Mouse (Mus musculus) embryo, embryonic 10.5 days (tissue): ENCODE results near the gene Ms4a12.
"Not testable (repeated sequence)": the region's sequence is repeated elsewhere in the genome, so short reads cannot be mapped to it uniquely, and the experiment has no call there.

Experiments used
- DNase-seq: peaks from one replicate; pipeline ENCODE4 v3.0.0-alpha.2; 2015; ENCODE audit warnings: low spot score

The Ms4a12 gene

DNA sequence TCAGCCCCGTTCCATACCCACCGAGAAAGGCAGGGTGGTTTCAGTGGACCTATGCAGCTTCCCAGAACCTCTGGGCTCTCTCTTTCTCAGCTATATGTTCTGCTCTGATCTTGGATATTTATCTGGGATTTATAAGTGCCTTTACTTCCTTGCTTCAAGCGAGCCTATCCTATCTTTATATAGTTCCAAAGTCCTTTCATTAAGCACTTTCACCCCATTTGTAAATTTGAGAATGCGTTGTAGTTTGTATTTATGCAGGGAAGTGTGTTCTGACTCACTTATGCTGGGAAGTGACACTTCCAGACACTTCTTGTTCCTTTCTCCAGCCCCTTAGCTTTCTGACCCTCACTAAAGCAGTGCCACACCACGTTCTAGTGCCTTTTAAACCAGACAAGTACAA, at the start of gene Ms4a12:
Ms4a12 (minus strand) TSS at position 101 of the 400 bp plus-strand sequence.
- DNase-seq, result no peak

DNA sequence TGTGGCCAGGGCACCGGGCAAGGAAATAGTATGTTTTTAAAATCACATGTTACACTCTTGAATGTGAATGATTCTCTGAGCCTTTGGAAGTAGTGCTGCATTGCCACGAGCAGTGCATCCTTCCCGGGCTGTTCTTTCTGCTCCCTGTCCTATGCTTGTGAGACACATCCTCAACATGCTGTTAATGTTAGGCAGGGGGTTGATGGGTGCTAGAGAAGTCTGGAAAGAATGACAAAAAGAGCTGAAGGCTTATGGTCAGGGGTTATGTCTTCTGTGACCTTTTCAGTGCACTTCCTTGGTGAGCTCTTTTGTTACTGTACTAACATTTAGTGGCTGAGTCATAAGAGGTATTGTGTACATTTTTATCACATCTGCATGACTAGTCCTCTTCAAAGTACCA, 48.0 kb upstream of the Ms4a12 start:
- DNase-seq, result no peak

DNA sequence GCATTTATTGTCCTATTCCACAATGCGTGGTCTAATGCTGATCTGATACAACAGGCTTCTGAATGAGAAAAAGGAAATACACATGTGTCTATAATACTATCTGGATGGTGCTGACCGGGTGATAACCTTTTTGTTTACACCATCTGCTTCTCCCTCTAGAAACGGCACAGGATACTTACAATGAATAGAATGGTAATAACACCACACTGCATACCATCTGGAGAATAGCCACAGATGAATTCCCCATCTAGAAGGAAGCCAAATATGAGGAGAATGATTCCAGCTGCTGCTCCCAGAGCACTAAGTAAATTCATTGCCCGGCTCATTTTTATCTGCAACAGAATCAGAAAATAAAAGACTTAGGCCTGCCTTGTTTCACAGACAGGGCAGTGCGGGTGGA, 44.2 kb upstream of the Ms4a12 start:
- DNase-seq, result no peak

DNA sequence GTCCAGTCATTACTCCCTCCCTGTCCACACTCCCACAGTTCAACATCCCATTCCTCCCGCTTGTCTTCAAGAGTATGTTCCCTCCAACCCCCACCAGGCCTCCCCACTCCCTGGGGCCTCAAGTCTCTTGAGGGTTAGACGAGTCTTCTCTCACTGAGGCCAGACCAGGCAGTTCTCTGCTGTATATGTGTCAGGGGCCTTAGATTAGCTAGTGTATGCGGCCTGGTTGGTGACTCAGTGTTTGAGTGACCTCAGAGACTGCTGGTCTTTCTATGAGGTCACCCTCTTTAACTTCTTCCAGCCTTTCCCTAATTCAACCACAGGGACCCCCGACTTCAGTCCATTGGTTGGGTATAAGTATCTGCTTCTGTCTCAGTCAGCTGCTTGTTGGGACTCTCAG, 34.7 kb upstream of the Ms4a12 start:
- DNase-seq, result no peak

DNA sequence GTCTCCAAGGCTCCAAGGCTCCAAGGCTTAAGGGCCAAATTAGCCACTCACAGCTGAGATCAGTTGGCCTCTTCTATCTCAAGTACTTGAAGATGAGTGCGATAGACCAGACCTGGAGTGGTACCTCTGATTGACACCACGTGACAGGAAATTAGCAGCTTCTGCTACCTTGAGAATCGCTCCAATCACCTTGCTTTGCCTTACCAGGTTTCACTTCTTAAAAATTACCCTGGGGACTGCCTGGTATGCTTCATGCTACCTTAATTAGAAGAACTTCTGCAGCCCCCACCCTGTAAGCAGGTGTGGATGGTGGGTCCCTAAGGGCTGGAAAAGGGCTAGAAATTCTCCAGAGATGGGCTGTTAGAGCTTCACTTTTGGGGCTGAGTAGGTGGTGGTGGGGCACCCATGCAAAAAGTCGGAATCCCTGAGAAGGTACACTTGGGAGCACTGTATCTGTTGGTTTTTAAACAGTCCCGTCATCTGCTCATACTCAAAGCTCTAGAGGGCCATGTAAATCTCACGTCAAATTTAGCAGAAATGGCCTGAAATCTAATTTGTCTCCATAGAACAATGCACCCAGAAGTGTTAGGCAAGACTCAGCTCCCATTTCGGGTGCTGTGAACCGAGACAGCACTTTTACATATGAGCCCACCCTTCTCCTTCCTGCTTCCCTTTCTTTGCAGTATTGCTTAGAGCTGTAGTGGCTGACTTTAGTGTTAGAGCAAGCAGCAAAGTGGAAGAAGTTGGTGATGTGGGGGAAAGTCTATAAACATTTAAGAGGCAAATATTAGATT, 34.0 kb upstream of the Ms4a12 start, which contains the start of gene Ms4a1:
Ms4a1 (minus strand) TSS at position 190 of the 794 bp plus-strand sequence.
- no peak for DNase-seq

DNA sequence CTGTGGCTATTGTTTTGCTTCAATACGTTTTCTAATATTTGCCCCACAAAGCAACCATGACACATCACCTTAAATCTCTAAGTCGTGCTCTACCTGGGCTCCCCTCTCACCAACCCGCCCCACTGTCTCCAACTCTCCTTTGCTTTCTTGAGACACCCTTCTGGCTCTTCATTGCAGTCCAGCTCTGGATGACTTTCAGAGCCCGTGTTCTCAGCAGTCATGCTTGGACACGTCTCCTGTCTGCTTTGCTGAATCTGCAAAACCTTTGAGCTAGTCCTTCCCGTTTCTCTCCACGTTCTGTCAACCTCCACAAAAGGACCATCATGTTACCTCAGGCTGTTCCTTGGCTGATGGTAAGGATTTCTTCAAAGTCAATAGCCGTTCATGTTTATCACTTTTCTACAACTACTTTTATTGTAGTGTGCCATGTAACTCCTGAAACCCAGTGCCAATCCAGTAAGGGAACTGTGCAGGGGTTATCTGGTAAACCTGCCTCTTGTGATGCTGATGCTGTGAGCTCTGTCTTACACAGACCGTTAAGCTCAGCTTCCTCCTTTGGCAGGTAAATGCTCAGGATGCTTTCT, 32.4 kb upstream of the Ms4a12 start:
- DNase-seq, result no peak

DNA sequence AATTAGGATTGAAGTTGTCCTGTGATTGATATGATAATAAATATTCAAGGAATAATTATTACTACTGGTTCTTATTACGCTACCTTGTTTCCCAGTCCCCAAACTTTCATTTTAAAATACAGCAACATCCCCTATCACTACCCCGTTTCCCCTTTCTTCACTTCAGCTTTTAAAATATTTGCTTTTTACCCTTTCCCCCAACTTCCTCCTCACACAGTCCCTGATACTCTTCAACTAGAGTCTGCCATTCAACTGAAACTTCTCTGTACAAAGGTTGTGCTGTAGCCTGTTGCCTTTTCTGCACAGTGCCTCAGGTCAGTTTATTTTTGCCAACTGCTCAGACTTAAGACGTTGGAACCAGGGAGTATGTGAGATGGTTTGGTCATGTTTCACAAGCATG, 31.3 kb upstream of the Ms4a12 start:
- DNase-seq, result no peak

DNA sequence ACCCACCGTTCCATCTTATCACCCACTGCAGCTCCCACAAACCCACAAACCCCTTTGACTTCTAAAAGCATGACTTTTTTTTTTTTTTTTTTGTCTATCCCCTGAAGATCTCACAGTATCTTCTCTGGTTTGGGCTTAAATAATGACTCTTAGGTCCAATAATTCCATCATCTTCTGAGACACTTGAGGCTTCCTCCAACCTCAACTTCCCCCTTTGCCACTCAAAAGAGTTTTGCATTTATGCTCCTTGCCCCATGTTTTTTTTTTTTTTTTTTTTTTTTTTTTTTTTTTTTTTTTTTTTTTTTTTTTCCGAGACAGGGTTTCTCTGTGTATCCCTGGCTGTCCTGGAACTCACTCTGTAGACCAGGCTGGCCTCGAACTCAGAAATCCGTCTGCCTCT, 30.7 kb upstream of the Ms4a12 start:
- not testable (repeated sequence) for DNase-seq

DNA sequence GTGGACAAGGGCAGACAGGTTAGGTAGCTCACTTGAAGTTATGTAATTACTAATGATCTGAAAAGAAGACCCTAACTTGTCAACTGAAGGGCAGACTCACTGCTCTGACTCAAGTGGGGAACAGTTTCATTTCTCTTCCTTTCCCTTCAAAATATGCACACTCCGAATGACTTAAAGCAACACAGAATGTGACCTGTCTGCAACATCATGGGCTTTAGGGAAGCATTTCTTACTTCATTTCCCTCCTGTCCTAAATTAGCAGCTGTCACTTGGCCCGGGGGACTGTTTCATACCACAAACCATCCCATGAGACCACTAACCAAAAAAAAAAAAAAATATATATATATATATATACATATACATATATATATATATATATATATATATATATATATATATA, 29.3 kb upstream of the Ms4a12 start:
- DNase-seq, result no peak

DNA sequence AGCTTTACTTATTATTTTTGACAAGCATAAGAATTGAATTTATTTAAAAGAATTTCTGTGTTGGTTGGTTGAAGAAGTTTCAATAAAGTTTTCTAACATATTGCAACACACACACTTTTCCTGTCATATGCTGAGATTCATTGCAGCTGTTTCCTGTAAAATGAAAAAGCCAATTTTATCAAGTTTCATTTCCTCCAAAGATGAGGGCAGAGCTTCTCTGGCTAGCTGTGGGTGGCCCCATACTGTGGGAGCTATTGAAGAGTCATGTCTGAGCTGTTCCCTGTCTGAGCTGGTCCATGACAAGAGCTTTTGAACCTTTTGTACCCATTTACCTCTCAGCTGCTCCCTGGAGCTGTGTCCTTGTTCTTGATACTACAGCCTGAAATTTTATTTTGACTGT, 12.0 kb upstream of the Ms4a12 start:
- no peak for DNase-seq

DNA sequence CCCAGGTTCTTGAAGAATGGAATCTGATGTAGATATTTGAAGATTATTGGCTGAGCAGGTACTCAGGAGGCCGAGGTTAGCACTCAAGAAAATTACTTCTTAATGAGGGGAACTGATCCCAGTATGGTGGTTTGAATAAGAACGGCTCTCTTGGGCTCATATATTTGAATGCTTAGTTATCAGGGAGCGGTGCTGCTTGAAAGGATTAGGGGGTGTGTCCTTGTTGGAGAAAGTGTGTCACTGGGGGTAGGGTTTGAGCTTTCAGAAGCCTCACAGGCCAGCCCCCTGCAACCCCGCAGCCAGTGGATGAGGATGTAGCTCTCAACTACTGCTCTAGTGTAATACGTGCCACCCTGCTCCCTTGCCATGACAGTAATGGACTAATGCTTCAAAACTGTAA, 10.3 kb upstream of the Ms4a12 start:
- no peak for DNase-seq

DNA sequence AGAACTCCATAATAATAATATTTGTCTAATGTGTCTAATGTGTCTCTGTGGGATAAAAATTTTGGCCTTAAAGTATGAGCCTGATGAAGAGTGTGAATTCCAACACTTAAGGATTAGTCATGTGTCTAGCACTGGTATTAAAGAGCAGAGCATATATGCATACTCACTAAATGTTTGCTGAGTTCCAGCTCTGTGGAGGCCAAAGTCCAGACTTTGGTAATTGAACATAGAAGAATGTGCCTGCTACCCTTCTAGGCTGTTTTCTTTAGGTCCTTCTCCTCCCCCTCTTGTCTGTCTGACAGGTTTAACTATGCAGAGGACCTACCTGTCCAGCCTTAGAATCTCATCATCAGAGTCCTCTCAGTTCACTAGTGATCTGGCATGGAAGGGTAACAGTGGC, 3.6 kb upstream of the Ms4a12 start:
- no peak for DNase-seq

DNA sequence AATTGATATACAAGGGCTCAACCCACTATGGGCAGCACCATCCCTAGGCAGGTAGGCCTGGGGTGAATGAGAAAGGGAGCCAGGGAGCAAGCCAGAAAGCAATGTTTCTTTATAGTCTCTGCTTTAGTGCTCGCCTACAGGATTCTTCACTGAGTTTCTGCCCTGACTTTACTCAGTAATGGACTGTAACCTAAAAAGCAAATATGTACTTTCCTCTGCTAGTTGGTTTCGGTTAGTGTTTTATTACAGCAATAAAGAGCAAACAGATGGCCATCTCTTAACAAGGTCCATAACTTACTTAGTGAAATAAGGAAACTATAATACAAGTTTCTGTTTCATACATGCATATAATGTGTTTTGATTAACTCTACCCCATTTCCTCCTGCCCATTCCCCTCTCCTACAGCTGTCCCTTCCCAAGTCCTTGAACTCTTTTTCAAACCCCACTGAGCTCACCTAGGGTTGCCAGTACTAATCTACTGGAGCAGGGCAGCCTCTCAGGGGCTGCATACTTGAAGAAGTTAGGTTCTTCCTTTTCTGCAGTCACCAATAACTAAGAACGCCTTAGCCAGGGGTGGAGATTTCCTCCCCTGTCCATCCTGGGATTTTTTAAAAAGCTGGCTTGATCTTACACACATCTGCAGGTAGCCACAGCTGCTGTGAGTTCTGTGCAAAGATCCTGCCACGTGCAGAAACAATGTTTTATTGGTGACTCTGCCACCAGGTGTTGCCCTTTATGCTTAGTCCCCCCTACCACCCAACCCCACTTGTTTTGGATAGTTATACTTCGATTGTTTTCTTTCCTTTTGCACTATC, 2.9 kb upstream of the Ms4a12 start:
- DNase-seq, result no peak

DNA sequence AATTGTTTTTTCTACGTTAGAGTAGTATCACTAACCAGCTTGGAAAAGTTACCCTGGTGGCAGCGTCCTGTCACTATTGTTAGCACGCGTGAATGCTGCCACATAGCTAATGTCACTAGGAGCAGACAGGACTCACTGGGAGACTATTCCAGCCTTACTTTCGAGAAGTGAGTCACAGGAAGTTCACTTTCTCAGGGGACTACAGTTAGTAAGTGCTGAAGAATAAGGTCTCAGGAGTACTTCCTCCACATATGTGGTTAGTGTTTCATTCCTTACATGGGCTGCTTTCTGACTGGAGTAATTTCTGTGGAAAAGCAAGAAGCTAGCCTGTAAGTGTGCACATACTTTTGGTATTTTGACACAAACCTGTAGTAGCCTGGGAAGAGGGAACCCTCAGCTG, 2.0 kb upstream of the Ms4a12 start:
- no peak for DNase-seq

DNA sequence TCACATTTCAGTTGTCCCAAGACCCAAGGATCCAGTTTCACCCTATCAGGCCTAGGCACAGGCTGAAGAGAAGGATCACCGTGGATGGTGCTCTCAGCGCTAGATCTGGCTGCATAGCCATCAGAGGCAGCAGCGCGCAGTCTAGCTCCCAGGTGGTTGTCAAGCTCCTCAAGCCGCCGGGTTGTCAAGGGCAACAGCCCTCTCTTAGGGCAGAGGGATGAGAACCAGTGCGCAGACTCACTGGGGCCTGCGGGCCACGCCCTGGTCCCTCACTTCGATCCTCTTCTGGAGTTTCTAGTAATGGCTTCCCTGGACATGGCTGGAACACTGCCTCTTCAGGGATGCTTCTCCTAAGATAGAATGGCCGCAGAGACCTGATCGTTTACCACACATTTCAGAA, 35.7 kb downstream of the Ms4a12 start, which contains the start of gene Ms4a13:
Ms4a13 (minus strand) TSS at position 192 of the 400 bp plus-strand sequence.
- no peak for DNase-seq

DNA sequence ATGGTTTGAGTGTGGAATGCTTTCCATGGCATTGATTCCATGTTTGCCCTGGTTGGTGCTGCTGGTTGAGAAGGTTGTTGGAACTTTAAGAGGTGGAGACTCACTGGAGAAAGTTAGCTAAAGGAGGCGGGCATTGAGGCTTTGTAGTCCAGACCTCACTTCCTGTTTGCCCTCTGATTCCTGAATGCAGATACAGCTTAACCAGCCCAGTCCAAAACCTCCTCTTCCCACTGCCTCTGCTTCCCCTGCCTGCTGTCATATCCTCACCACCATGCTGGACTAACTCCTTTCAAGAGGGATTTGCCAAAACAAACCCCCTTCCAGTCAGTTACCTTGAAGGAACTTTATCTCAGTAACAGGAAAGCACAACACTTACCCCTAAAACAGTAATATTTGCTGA, 39.7 kb downstream of the Ms4a12 start:
- DNase-seq, result no peak

DNA sequence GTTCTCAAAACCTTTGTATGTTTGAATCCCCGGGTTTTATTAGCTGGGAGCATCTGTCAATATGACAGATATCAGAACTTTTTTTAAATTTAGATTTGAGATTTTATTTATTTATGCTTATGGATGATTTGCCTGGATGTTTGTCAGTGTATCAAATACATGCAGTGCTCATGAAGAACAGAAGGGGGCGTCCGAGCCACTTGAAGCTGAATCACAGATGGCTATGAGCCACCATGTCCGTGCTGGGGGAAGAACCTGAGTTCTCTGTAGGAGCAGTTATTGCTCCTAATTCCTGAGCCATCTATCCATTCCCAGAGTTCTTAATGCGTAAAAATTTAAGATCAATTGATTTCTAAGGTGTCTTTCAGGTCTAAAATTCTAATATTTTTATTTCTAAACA, 48.1 kb downstream of the Ms4a12 start:
- DNase-seq, result peak; percentile 23

DNA sequence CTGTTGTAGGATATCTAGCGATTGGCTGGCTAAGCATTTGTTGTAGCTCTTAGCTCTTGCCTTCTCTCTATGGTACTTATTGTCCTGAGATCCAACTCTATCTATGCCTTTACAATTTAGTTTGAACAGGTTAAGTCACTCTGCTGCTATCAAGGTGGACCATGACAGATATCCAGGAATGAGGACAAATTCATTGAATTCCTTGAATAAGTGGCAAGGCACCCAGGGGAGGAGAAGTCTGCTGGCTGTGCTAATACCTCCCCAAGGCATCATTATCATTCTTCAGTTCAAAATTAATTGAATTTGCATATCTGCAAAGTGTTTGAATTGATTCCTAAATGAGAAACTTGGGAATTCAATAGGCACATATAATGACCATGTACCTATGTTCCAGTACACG, 54.8 kb downstream of the Ms4a12 start:
- no peak for DNase-seq

DNA sequence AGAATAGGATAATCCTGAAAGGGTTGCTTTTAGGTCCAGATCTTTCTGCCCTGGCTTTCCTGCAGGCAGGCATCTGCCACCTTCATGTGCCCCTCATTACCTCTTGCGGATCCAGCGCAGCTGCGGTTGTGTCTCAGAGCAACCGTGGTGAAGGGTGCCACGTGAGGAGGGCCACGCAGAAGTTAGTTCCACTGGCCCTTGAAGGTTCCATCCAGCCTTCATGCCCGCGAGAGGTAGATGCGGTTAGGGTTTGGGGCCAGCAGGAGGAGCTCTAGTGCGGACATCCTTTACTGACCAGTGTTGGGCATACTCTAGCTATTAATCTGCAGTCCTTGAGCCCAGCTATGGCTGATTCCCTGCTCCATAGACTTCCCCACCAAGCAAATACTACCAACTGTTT, 67.1 kb downstream of the Ms4a12 start, which contains the start of gene 1700025F22Rik:
1700025F22Rik (minus strand) TSS at position 149 of the 400 bp plus-strand sequence.
- no peak for DNase-seq
